Mouse (Mus musculus): ENCODE measurements around the gene Hid1.

Hid1 gene

DNA sequence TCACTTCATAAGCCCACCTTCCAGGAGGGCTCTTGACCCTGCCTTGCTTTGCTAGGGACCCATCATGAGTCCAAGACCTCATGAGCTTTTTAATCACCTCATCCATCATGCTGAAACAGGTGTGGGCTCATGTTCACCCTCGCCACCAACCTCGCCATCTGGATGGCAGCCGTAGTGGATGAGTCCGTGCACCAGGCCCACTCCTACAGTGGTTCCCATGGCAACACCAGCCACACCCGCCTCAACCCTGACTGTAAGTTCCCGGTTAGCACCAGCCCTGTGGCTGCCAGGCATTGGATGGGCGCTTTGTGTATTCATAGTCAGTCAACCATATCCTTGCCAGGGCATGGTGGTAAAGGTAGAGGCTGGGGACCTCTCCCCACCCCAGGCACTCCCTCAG, 40.8 kb downstream of the Hid1 start:
- TF ChIP-seq GATA4 (IDR thresholded peaks at IDR 0.05; ENCODE audit: insufficient replicate concordance, low read length) = no peak

DNA sequence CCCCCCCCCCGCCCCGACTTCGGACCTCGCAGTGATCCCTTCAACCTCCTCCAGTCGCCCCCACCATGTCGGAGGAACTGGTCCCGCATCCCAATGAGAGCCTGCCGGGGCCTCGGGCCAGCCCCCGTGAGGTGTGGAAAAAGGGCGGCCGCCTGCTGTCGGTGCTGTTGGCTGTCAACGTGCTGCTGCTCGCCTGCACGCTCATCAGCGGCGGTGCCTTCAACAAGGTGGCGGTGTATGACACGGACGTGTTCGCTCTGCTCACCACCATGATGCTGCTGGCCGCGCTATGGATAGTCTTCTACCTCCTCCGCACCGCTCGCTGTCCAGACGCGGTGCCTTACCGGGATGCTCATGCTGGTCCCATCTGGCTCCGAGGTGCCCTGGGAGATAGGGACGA, 44.2 kb downstream of the Hid1 start:
- no peak for TF ChIP-seq GATA4 (IDR thresholded peaks at IDR 0.05; ENCODE audit: insufficient replicate concordance, low read length)

DNA sequence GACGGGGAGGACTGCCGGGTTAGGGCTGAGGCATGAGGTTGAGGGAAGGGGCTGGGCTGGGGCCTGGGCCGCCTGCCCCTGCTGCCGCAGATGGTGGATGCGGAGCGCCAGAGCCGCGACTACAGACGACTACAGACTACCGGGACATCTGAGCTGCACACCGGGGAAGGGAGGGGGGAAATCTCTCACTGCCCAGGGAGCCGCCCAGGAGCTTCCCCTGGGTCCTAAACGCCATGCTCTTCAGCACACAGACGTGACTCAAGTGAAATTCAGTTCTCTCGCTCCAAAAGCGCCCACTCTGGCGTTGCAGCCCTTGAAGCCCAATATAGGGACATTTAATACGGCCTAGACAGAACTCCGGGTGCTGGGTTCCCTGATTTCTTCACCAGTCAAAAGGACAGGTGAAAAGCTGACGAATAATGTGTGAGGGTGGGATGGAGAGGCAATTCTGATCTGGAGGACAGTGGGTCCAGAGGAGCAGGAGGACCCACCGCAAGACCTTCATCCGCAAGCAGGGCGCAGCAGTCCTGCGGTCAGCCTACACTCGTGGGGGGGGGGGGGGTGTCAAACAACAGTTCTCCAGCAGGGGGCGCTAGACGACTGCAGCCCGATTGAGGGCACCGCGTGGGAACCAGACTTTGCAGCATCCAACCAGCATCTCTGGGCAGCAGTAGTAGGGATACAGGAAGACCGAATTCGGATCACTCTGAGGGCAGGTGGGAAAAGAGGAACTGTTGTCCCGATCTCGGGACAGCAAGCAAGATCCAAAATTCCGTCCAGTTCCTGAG, 45.5 kb downstream of the Hid1 start, which contains the start of gene Ush1g:
Gene Ush1g, minus strand, starts transcription at position 136 of the 788 bp plus-strand sequence.
- TF ChIP-seq GATA4 (IDR thresholded peaks at IDR 0.05; ENCODE audit: insufficient replicate concordance, low read length) = no peak

DNA sequence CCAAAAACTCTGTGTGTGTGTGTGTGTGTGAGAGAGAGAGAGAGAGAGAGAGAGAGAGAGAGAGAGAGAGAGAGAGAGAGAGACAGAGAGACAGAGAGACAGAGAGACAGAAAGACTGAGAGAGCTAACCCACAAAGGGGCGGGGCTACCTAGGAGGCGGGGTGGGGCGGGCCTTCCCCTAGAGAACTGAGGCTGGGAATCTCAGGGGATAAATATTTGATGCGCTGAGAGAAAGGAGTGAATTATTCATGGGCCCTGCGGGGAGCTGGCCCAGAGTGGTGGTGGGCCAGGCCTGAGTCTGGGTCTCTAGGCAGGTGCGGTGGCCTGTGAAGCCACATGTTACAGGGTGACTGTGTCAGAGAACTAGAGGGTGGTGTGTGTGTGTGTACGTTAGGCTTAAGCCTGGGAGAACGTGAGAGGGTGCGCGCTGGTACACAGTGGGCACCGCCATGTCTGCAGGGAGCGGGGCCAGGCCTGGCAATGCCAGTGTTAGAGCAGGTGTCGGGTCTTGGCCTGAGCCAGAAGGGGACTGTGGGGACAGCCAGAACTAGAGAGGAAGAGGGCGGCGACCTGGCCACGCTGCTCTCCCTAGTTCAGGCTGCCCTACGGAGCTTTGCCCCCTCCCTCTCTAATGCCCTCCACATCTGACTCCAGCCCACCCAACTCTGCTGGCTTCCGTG, 47.7 kb downstream of the Hid1 start:
- TF ChIP-seq GATA4 (IDR thresholded peaks at IDR 0.05; ENCODE audit: insufficient replicate concordance, low read length) = no peak

DNA sequence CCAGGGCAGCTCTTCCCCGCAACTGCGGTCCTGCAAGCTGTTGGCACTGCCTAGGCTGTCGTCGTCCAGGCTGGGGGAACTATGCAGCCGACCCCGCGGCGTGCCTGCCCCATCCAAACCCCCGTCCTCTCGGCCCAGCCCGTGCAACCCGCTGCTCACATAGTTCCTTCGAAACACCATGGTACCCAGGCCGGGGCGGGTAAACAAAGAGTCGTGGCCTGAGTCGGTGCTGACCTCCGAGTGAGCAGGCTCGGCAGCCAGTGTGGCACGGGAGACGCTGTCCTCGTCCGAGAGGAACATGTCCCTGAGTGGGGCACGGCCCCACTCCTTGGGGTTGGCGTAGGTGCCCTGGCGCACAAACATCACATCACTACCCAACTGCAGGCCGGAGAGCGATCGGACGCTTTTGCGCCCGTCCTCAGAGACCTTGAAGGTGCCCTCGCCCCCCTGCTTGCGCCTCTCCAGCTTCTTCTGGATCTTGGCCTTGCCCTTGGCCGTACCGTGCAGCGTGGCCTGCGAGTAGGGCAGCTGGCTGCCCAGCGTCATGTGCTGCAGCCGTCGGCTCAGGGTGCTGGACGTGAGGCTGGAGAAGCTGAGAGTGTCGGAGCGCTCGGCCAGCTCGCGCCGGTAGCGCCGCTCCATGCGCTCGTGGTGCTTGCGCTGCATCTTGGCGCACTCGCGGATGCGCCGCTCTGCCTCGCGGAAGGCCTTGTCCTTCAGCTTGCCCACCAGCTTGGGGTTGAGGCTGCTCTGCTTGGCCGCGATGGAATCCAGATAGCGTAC, 49.1 kb downstream of the Hid1 start:
- TF ChIP-seq GATA4 (IDR thresholded peaks at IDR 0.05; ENCODE audit: insufficient replicate concordance, low read length) = no peak

DNA sequence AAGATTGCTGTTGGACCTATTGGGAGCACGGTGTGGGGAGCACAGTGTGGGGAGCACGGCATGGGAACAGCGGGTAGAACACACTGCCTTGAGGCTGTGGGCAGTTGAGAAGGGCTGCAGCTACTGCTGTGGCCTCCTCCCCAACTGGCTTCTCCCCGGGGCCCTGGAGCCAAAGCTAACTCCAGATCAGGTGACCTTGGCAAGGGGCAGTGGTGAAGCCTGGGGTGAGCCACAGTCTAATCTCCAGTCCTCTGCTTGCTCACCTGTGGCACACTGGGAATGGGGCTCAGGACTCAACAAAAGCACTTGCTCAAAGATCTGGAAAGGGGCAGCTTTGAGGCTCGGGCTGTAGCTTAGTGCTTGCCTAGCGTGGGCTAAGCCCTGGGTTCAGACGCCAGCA, 50.4 kb downstream of the Hid1 start:
- TF ChIP-seq GATA4 (IDR thresholded peaks at IDR 0.05; ENCODE audit: insufficient replicate concordance, low read length) = no peak

DNA sequence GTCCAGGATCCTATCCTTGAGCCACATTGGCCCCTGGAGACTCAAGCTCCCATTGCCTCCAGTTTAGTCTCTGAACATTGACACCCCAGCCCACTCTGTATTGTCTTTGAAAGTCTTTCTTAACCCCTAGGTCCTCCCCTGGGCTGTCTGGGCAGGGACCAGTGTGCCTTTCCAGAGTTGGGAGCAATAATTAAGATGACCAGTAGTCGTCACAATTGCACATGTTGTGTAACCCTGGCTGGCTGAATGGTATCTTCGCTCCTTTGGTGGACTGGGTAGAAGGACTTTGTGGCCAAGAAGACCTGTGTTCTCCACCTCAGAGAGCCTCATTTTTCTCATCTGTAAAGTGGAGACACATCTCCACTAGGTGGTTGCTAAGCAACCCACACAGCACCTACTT, 53.3 kb downstream of the Hid1 start:
- TF ChIP-seq GATA4 (IDR thresholded peaks at IDR 0.05; ENCODE audit: insufficient replicate concordance, low read length) = no peak

DNA sequence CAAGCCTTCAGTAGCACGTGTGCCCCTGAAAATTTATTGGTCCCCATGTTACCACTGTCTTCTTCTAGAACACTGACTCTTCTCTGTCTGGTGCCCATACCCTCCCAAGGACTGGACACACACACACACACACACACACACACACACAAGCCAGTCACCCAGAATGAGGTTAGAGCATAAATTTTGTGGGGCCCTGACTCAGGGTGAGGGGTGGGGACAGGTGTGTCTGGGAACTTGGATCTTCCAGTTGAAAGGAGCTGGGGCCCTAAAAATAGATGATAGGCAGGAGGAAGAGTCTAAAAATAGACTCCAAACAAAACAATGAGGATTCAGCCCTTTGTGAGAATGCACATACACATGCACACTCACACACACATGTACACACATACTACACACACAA, 58.8 kb downstream of the Hid1 start:
- no peak for TF ChIP-seq GATA4 (IDR thresholded peaks at IDR 0.05; ENCODE audit: insufficient replicate concordance, low read length)

DNA sequence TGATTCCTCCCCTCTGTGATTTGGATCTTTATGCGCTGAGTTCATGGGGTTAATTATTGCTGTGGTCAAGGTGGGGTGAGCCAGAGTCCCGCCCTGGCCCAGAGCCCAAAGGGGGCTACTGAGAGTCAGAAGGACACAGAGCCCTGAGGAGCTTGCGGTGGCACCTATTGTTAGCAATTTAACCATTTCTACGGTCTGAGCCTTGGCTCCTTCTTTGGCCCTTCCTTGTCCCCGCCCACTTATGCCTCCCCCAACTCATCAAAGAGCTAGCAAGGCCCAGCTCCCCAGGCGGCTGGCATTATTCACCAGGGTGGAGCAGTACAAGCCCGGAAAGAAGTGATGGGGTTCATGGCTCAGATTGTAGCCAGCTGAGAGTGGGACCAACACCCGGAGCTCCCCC, 60.7 kb downstream of the Hid1 start, which contains the start of gene Otop2:
Gene Otop2, plus strand, starts transcription at position 301 of the 400 bp plus-strand sequence.
- no peak for TF ChIP-seq GATA4 (IDR thresholded peaks at IDR 0.05; ENCODE audit: insufficient replicate concordance, low read length)

DNA sequence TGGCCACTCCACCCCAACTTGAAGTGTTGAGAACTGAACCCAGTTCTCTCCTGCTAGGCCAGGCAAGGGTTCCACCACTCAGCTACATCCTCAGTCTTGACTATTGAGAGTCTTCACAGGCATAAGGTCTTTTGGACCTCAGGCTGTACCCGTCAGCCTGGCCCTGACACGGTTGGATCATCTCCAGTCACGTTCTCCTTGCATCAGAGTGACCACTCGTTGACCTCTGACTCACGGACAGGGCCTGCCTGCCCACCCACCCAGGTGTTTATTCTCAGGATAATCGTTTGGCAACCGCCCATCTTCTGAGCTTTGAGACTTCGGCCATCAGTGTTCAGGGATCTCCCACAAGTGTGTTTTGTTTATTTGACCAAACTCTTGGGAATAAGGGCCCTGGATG, 64.4 kb downstream of the Hid1 start:
- no peak for TF ChIP-seq GATA4 (IDR thresholded peaks at IDR 0.05; ENCODE audit: insufficient replicate concordance, low read length)

DNA sequence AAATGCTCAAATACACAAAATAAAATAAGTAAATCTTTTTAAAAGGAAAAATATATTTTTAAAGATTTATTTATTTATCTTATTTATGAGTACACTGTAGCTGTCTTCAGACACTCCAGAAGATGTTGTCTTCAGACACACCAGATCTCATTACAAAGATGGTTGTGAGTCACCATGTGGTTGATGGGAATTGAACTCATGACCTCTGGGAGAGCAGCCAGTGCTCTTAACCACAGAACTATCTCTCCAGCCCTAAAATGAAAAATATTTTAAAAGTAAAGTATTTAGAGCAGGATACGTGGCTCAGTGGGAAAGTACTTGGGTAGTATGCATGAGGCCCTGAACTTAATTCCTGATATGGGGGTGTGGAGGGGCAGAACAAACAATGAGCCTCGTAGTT, 66.2 kb downstream of the Hid1 start:
- no peak for TF ChIP-seq GATA4 (IDR thresholded peaks at IDR 0.05; ENCODE audit: insufficient replicate concordance, low read length)

DNA sequence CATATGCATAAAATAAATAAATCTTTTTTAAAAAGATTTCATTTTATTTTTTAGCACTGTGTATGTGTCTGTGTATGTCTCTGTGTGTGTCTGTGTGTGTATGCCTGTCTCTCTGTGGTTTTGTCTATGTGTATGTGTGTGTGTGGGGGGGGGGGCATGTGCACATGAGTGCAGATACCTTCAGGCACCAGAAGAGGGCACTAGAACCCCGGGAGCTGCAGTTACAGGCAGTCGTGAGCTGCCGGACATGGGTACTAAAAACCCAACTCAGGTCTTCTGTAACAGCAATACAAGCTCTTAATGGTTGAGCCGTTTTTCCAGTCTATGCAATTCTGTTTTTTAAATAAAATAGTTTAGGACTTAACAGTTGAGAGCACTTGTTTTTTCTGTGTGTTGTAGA, 66.8 kb downstream of the Hid1 start:
- TF ChIP-seq GATA4 (IDR thresholded peaks at IDR 0.05; ENCODE audit: insufficient replicate concordance, low read length) = no peak

DNA sequence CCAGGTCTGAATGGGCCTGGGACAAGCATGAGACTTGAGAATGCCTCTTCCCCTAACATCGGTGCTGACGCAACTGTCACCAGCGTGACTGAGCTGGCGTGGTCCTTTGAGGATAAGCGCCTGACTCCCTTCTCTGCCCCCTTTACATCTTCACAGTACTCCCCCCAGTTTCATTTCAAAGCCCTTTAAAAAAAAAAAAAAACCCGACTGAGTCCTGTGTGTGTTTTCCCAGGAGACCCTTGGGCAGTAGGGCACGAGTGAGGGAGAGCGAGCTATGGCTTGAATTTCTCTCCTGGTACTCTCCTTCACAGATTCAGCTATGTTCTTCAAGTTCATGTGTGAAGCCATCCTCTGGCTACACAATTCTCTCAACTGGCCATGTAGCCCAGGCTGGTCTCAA, 69.4 kb downstream of the Hid1 start:
- no peak for TF ChIP-seq GATA4 (IDR thresholded peaks at IDR 0.05; ENCODE audit: insufficient replicate concordance, low read length)

All from liver, adult (tissue).